Mouse (Mus musculus) heart, adult 2 months (tissue): ENCODE data around the gene Tbc1d22a.

ENCODE experiments used
- CTCF ChIP-seq: fragments of 200-600 bp; IDR thresholded peaks from 2 replicates; pipeline ENCODE4 v1.8.1; 2022; ENCODE audit warnings: antibody characterized with exemption, mild to moderate bottlenecking, moderate library complexity
- EP300 ChIP-seq: fragments of 200-500 bp; IDR thresholded peaks from 2 replicates; pipeline ENCODE4 v1.6.1; 2011; ENCODE audit warnings: low read depth, low read length, control low read depth; ENCODE audit not compliant: insufficient read depth

GRCm38 (mm10) chr15:86542371-86542770, 328.1 kb downstream of the Tbc1d22a start:
- TF ChIP-seq CTCF = no peak
- no peak for TF ChIP-seq EP300
